Mouse (Mus musculus): ENCODE results near the gene Sbk2. TPM values are rescaled to one million over a fixed set of nuclear protein-coding genes. Genes with fewer than 3 reads are reported as not detected.

The Sbk2 gene
- polyA plus RNA-seq, 1 experiment from 2014 or later: 0.51 TPM

- H3K36me3 ChIP-seq: no peaks in the 10 kb centered on the region
- H3K9me3 ChIP-seq: no peaks in the 10 kb centered on the region
- H3K4me3 ChIP-seq (replicated peaks): no peak overlapping the region
- H3K27ac ChIP-seq: no peak overlapping the region
- WGBS: 66% methylated on average over 17 of the region's 17 CpGs
- peaks cover 45% of the 10 kb centered on the region for H3K4me1 ChIP-seq (replicated peaks)
- no peaks in the 10 kb centered on the region for H3K27me3 ChIP-seq
- H3K9ac ChIP-seq (replicated peaks): no peak overlapping the region; the same call in 1 of the 2 replicates
- no peak overlapping the region for H3K4me2 ChIP-seq
- no peak for ATAC-seq (ENCODE audit: insufficient number of reproducible peaks, insufficient read depth, low FRiP score, low TSS enrichment, low read depth)
Observed at GRCm38 (mm10) chr7:4928323-4928722, 35.9 kb downstream of the Sbk2 start.

- peak overlapping the region; percentile 72; the same call in 1 of the 2 replicates for H3K4me2 ChIP-seq
- no peak overlapping the region for H3K4me3 ChIP-seq (replicated peaks)
- H3K9ac ChIP-seq (replicated peaks): no peak overlapping the region
- H3K4me1 ChIP-seq (replicated peaks): peaks cover 51% of the 10 kb centered on the region
- H3K27ac ChIP-seq: peak overlapping the region; percentile 96
- H3K36me3 ChIP-seq: no peaks in the 10 kb centered on the region
- H3K27me3 ChIP-seq: no peaks in the 10 kb centered on the region
- no peak for ATAC-seq (ENCODE audit: insufficient number of reproducible peaks, insufficient read depth, low FRiP score, low TSS enrichment, low read depth)
- no peaks in the 10 kb centered on the region for H3K9me3 ChIP-seq
- WGBS: 61% methylated on average over 8 of the region's 8 CpGs
Observed at GRCm38 (mm10) chr7:4927711-4928110, 36.5 kb downstream of the Sbk2 start.

DNA sequence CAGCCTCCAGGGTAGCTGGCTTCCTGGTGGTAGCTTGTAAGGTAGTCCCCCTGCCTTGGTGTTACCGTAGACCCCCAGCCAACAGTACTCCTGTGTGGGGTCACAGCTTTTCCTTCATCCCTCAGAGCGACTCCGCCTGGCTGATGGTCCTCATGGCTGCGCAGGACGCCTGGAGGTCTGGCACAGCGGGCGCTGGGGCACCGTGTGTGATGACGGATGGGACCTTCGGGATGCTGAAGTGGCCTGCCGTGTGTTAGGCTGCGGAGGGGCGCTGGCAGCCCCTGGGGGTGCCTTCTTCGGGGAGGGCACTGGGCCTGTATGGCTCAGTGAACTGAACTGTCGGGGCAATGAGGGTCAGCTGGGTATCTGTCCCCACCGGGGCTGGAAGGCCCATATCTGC lies 37.4 kb downstream of the Sbk2 start:
- Histone ChIP-seq H3K4me3 (replicated peaks) (peak overlapping the region; percentile 7; the same call in 1 of the 2 replicates), H3K36me3 (no peaks in the 10 kb centered on the region), H3K27me3 (no peaks in the 10 kb centered on the region), H3K4me1 (replicated peaks) (peaks cover 60% of the 10 kb centered on the region), H3K9me3 (no peaks in the 10 kb centered on the region), H3K27ac (peak overlapping the region; percentile 96), H3K4me2 (peak overlapping the region; percentile 72), H3K9ac (replicated peaks) (peak overlapping the region; percentile 23; the same call in 1 of the 2 replicates)
- no peak for ATAC-seq (ENCODE audit: insufficient number of reproducible peaks, insufficient read depth, low FRiP score, low TSS enrichment, low read depth)
- WGBS: 74% methylated on average over 16 of the region's 16 CpGs

GRCm38 (mm10) chr7:4925441-4926381 lies 38.5 kb downstream of the Sbk2 start, which contains the start of gene Ssc5d:
Ssc5d (plus strand) TSS chr7:4925785.
- peak within 1 kb of the TSS; percentile 35 for H3K4me3 ChIP-seq (replicated peaks)
- WGBS: 7% methylated on average over 6 of the region's 6 CpGs
- peak within 1 kb of the TSS; percentile 72 for H3K4me2 ChIP-seq
- peaks cover 10% of the 10 kb centered on the region for H3K36me3 ChIP-seq
- H3K9ac ChIP-seq (replicated peaks): peak within 1 kb of the TSS; percentile 42
- H3K9me3 ChIP-seq: no peaks in the 10 kb centered on the region
- H3K27ac ChIP-seq: peak within 1 kb of the TSS; percentile 96
- ATAC-seq (ENCODE audit: insufficient number of reproducible peaks, insufficient read depth, low FRiP score, low TSS enrichment, low read depth): peak; percentile 16; the same call in 1 of the 2 replicates
- H3K4me1 ChIP-seq (replicated peaks): peaks cover 70% of the 10 kb centered on the region
- no peaks in the 10 kb centered on the region for H3K27me3 ChIP-seq

DNA sequence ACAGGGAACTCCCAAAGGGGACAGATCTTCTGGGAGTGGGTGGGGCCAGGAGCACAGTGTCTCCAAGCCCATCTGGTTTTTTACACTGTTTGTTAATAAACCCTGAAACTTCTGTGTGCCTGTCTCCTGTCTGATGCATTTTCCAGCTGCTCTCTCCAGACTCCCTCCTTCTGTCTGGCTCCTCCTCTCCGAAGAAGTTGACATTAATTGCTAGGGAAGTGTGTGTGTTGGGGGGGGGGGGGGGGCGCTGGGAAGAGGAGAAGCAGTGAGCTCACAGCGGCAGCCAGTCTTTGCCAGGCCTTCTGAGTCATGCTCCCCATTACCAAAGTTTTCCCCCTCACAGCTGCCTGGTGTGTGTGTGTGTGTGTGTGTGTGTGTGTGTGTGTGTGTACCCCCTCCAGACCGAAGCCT lies 39.3 kb downstream of the Sbk2 start:
- 3% methylated on average over 4 of the region's 4 CpGs for WGBS
- Histone ChIP-seq H3K36me3 (peaks cover 19% of the 10 kb centered on the region), H3K4me1 (replicated peaks) (peaks cover 73% of the 10 kb centered on the region), H3K4me2 (peak overlapping the region; percentile 72), H3K27ac (peak overlapping the region; percentile 96), H3K4me3 (replicated peaks) (peak overlapping the region; percentile 35; the same call in 1 of the 2 replicates), H3K9me3 (no peaks in the 10 kb centered on the region), H3K9ac (replicated peaks) (no peak overlapping the region), H3K27me3 (no peaks in the 10 kb centered on the region)
- ATAC-seq (ENCODE audit: insufficient number of reproducible peaks, insufficient read depth, low FRiP score, low TSS enrichment, low read depth): peak; percentile 23; the same call in 1 of the 2 replicates

DNA sequence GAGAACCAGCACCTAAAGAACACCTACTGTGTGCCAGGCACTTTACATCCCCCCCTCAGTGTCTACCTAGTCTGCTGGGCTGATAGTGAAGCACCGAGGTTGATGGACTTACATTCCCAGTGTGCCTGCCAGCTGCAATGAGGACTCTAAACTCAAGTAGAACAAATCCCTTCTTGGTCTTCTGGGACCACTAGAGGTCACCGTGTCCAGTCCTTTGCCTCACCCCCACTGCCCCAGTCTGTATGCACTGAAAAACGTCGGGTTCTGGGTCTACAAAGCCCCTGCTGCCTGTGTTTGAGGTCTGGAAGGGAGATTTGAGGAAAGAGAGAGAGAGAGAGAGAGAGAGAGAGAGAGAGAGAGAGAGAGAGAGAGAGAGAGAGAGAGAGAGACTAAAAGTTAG lies 39.7 kb downstream of the Sbk2 start:
- peaks cover 23% of the 10 kb centered on the region for H3K36me3 ChIP-seq
- peaks cover 73% of the 10 kb centered on the region for H3K4me1 ChIP-seq (replicated peaks)
- H3K9me3 ChIP-seq: no peaks in the 10 kb centered on the region
- peak overlapping the region; percentile 51; the same call in 1 of the 2 replicates for H3K9ac ChIP-seq (replicated peaks)
- no peak for ATAC-seq (ENCODE audit: insufficient number of reproducible peaks, insufficient read depth, low FRiP score, low TSS enrichment, low read depth)
- H3K4me2 ChIP-seq: peak overlapping the region; percentile 72
- H3K4me3 ChIP-seq (replicated peaks): peak overlapping the region; percentile 35; the same call in 1 of the 2 replicates
- H3K27me3 ChIP-seq: no peaks in the 10 kb centered on the region
- H3K27ac ChIP-seq: peak overlapping the region; percentile 96
- 2% methylated on average over 4 of the region's 4 CpGs for WGBS

- 2% methylated on average over 37 of the region's 37 CpGs for WGBS
- no peak; the same call in 1 of the 2 replicates for ATAC-seq (ENCODE audit: insufficient number of reproducible peaks, insufficient read depth, low FRiP score, low TSS enrichment, low read depth)
- H3K9me3 ChIP-seq: no peaks in the 10 kb centered on the region
- peaks cover 30% of the 10 kb centered on the region for H3K36me3 ChIP-seq
- H3K4me1 ChIP-seq (replicated peaks): peaks cover 73% of the 10 kb centered on the region
- H3K27ac ChIP-seq: peak overlapping the region; percentile 96
- peak overlapping the region; percentile 35 for H3K4me3 ChIP-seq (replicated peaks)
- H3K4me2 ChIP-seq: peak overlapping the region; percentile 72
- peak overlapping the region; percentile 51 for H3K9ac ChIP-seq (replicated peaks)
- no peaks in the 10 kb centered on the region for H3K27me3 ChIP-seq
Observed at GRCm38 (mm10) chr7:4923586-4924364, 40.4 kb downstream of the Sbk2 start.

GRCm38 (mm10) chr7:4922931-4923565 lies 41.2 kb downstream of the Sbk2 start:
- H3K4me2 ChIP-seq: peak overlapping the region; percentile 72
- peak; percentile 16; the same call in 1 of the 2 replicates for ATAC-seq (ENCODE audit: insufficient number of reproducible peaks, insufficient read depth, low FRiP score, low TSS enrichment, low read depth)
- H3K4me3 ChIP-seq (replicated peaks): peak overlapping the region; percentile 35
- H3K27me3 ChIP-seq: no peaks in the 10 kb centered on the region
- peaks cover 37% of the 10 kb centered on the region for H3K36me3 ChIP-seq
- no peaks in the 10 kb centered on the region for H3K9me3 ChIP-seq
- peak overlapping the region; percentile 51 for H3K9ac ChIP-seq (replicated peaks)
- H3K4me1 ChIP-seq (replicated peaks): peaks cover 73% of the 10 kb centered on the region
- 2% methylated on average over 14 of the region's 14 CpGs for WGBS
- peak overlapping the region; percentile 96 for H3K27ac ChIP-seq

GRCm38 (mm10) chr7:4922508-4922907 lies 41.7 kb downstream of the Sbk2 start:
- Histone ChIP-seq H3K9me3 (no peaks in the 10 kb centered on the region), H3K27ac (peak overlapping the region; percentile 96), H3K4me2 (peak overlapping the region; percentile 72), H3K9ac (replicated peaks) (peak overlapping the region; percentile 51), H3K4me1 (replicated peaks) (peaks cover 70% of the 10 kb centered on the region), H3K27me3 (no peaks in the 10 kb centered on the region), H3K36me3 (peaks cover 42% of the 10 kb centered on the region), H3K4me3 (replicated peaks) (peak overlapping the region; percentile 35)
- under 1% methylated on average over 14 of the region's 14 CpGs for WGBS
- peak; percentile 6 for ATAC-seq (ENCODE audit: insufficient number of reproducible peaks, insufficient read depth, low FRiP score, low TSS enrichment, low read depth)

DNA sequence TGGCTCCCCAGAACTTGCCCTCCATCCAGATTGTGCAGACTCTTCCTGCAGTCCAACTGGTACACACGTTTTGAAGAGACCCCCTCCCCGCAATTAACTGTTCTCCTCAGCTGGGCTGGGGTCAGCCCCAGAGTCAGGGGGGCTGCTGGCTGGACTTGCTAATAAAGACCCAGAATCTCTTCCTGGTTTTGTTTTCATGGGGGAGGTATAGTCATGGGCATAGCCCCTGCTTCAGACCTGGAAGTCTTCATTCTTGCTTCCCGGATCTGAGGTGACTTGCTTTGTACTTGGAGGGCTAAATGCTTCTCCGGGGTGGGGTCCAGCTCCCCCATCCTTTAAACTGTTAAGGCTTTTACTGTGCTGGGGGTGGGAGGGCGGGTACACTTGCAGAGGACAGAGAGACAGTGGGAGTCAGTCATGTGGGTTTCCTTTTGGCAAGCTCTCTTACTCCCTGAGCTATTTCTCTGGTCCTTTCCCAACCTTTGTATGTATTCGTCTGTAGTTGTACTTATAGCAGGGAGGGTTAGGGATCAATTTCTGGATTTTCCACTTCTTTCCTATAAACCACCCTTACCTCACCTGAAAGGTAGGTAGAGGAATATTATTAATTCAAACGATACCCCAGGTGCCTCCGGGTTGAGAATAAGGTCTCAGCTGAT lies 42.3 kb downstream of the Sbk2 start, which contains the start of gene Nat14:
Nat14 (plus strand) TSS at position 205 of the 659 bp plus-strand sequence.
- no peak for ATAC-seq (ENCODE audit: insufficient number of reproducible peaks, insufficient read depth, low FRiP score, low TSS enrichment, low read depth)
- Histone ChIP-seq H3K27ac (peak within 1 kb of the TSS; percentile 96), H3K9me3 (no peaks in the 10 kb centered on the region), H3K4me1 (replicated peaks) (peaks cover 67% of the 10 kb centered on the region), H3K4me2 (peak within 1 kb of the TSS; percentile 72), H3K4me3 (replicated peaks) (peak within 1 kb of the TSS; percentile 35), H3K36me3 (peaks cover 47% of the 10 kb centered on the region), H3K27me3 (no peaks in the 10 kb centered on the region), H3K9ac (replicated peaks) (peak within 1 kb of the TSS; percentile 51)
- WGBS: 33% methylated on average over 8 of the region's 8 CpGs

All from limb, embryonic 12.5 days (tissue).